Mouse (Mus musculus) heart, postnatal 0 days (tissue): ENCODE measurements around the gene Notch2.

Experiments
- CTCF ChIP-seq: IDR thresholded peaks from 2 replicates; pipeline ENCODE4 v1.5.1; 2016; ENCODE audit warnings: antibody characterized with exemption, control low read depth, low read depth
- EP300 ChIP-seq: IDR thresholded peaks from 2 replicates; pipeline ENCODE4 v1.6.1; 2016; ENCODE audit warnings: antibody characterized with exemption, low read depth

DNA sequence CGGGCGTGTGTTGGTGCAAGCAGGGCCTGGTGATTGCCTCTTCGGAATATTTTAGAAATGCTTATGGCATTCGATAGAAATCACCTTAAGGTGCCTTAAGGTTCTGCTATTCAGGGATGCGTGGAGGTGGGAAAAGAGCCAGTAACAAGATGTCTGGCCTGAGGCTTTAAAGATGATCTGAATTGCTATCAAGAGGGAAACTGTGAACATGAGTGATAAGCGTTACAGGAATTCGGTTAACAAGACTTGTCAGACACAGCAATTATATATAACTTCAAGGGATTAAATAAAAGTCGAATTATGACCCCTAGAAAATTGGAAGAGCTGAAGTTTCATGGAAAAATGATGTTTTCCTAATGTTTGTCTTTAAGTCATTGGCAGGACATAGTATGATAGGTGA, 51.7 kb downstream of the Notch2 start:
- TF ChIP-seq CTCF, result no peak
- no peak for TF ChIP-seq EP300
